Mouse (Mus musculus) forebrain, postnatal 0 days (tissue): ENCODE results near the gene Nipal1. TPM values are rescaled to one million over a fixed set of nuclear protein-coding genes. Genes with fewer than 3 reads are reported as not detected.

Experiments used
- ATAC-seq: fragments of 200-750 bp; cut with Nextera tagmentation; 2 replicates; pipeline ENCODE4 v1.8.0; 2017; ENCODE audit warnings: mild to moderate bottlenecking, moderate library complexity
- DNase-seq: peaks from one replicate; pipeline ENCODE4 v3.0.0-alpha.2; 2015
- H3K27ac ChIP-seq: fragments of 300-500 bp; sonication (generic); 2 replicates; pipeline ENCODE4 v1.5.1; 2014; ENCODE audit warnings: low read depth, mild to moderate bottlenecking, antibody characterized with exemption, low read length, moderate library complexity, mixed read lengths
- H3K27me3 ChIP-seq: fragments of 300-500 bp; sonication (generic); 2 replicates; pipeline ENCODE4 v1.6.1; 2014; ENCODE audit warnings: mild to moderate bottlenecking, low read length, mixed read lengths; ENCODE audit not compliant: insufficient read depth
- H3K36me3 ChIP-seq: fragments of 300-500 bp; sonication (generic); 2 replicates; pipeline ENCODE4 v1.6.1; 2014; ENCODE audit warnings: mild to moderate bottlenecking, moderate library complexity; ENCODE audit not compliant: insufficient read depth
- H3K4me1 ChIP-seq: fragments of 300-500 bp; sonication (generic); 2 replicates; pipeline ENCODE4 v1.6.1; 2014; ENCODE audit warnings: antibody characterized with exemption; ENCODE audit not compliant: insufficient read depth
- H3K4me2 ChIP-seq: fragments of 300-500 bp; sonication (generic); 2 replicates; pipeline ENCODE4 v1.6.1; 2014; ENCODE audit warnings: low read depth, mild to moderate bottlenecking, moderate library complexity
- H3K4me3 ChIP-seq: fragments of 300-500 bp; sonication (generic); 2 replicates; pipeline ENCODE4 v1.5.1; 2014; ENCODE audit warnings: low read depth, low read length, mixed read lengths
- H3K9ac ChIP-seq: fragments of 300-500 bp; sonication (generic); 2 replicates; pipeline ENCODE4 v1.6.1; 2014; ENCODE audit warnings: mild to moderate bottlenecking
- H3K9me3 ChIP-seq: fragments of 300-500 bp; sonication (generic); 2 replicates; pipeline ENCODE4 v1.6.1; 2016; ENCODE audit warnings: low read length
- CTCF ChIP-seq: sonication (generic); IDR thresholded peaks from 2 replicates; pipeline ENCODE4 v1.5.1; 2016; ENCODE audit warnings: antibody characterized with exemption, control low read depth, low read depth
- WGBS: fragments of 180-500 bp; shearing (Covaris S2); extraction: QIAGEN DNeasy Blood & Tissue Kit; methylation state at CpG from one replicate; pipeline ENCODE4 v1.1.7; 2014; 5-methylcytosine and 5-hydroxymethylcytosine counted together
- polyA plus RNA-seq: library from polyadenylated mRNA; unstranded; fragments of >200 nt; fragmentation: Nextera tagmentation; extraction: Ambion mirVana; gene quantifications from 2 replicates; pipeline ENCODE4 v1.2.1, GENCODE M21; 2015
- total RNA-seq: library from RNA; depleted of rRNA; stranded (reverse); fragments of >200 nt; gene quantifications from 2 replicates; pipeline ENCODE4 v1.2.3, GENCODE M21; 2014; rRNA removed

The Nipal1 gene
- total and polyA plus RNA-seq, 2 experiments from 2014 or later: 0.05 to 0.44 TPM

DNA sequence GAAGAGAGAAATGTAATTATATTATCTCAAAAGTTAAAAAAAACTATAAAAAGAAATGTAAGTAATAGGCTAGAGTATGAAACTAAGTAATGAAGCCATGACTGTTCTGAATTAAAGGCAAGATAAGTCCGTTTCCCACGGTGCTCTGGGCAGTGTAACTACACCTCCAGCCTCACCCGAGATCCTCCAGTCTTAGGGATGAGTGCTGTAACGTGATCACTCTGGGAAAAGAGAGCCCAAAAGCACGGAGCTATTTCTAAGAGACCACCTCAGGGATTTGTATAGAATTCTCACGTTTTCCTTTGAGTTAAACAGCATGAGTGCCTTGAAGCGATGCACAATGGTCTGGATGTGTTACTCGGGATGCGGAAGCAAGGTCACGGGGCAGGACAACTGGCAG lies 58.5 kb downstream of the Nipal1 start:
- Histone ChIP-seq H3K4me3 (no peak overlapping the region), H3K4me1 (no peaks in the 10 kb centered on the region), H3K9me3 (no peaks in the 10 kb centered on the region), H3K27me3 (no peaks in the 10 kb centered on the region), H3K9ac (no peak overlapping the region), H3K4me2 (no peak overlapping the region; the same call in 1 of the 2 replicates), H3K27ac (no peak overlapping the region), H3K36me3 (no peaks in the 10 kb centered on the region)
- DNase-seq (no peak), ATAC-seq (no peak)
- no peak for TF ChIP-seq CTCF
- WGBS: 52% methylated on average over 10 of the region's 10 CpGs

DNA sequence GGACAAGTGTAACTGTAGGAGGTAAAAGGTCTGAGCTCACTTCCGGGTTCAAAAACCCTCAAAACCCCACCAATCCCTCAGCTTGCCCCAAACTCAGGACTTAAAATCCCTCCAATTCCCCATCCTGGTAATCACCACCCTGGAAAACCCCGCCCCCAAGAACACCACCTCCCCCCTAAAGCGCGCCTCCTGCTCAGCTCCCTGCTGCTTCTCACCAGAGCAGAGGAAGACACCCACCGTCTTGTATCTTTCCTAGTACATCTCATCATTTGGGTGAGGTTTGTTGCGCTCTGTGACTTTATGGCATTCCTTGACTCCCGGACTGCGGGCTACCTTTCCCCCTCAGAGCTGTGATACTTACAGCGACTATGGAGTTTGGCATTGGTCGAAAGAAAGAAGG lies 59.1 kb downstream of the Nipal1 start:
- no peak overlapping the region; the same call in 1 of the 2 replicates for H3K4me2 ChIP-seq
- H3K9ac ChIP-seq: no peak overlapping the region
- no peaks in the 10 kb centered on the region for H3K36me3 ChIP-seq
- no peak for DNase-seq
- H3K27me3 ChIP-seq: no peaks in the 10 kb centered on the region
- no peak overlapping the region for H3K27ac ChIP-seq
- WGBS: 65% methylated on average over 10 of the region's 10 CpGs
- no peak overlapping the region for H3K4me3 ChIP-seq
- no peaks in the 10 kb centered on the region for H3K4me1 ChIP-seq
- TF ChIP-seq CTCF: no peak
- no peak for ATAC-seq
- no peaks in the 10 kb centered on the region for H3K9me3 ChIP-seq

DNA sequence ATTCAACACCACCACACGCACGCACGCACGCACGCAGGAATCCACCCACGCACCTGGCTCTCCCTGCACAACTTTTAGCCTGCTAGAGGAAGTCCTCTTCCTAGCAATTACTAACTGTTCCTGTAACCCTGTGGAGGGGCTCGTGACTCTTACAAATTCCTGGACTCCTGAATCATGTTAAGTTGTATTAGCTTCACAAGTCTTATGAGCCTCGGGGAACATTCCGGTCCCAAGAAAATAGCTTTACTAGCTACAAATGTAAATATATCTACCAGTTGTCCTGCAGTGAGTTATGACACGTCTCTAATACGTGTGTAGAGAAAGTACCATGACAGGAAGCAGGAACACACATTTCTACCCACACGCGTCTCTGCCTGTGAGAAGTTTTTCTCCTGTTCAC lies 61.9 kb downstream of the Nipal1 start:
- DNase-seq (no peak), ATAC-seq (no peak)
- Histone ChIP-seq H3K9ac (no peak overlapping the region), H3K27ac (no peak overlapping the region), H3K36me3 (no peaks in the 10 kb centered on the region), H3K4me3 (no peak overlapping the region), H3K4me2 (no peak overlapping the region), H3K9me3 (no peaks in the 10 kb centered on the region), H3K4me1 (no peaks in the 10 kb centered on the region), H3K27me3 (no peaks in the 10 kb centered on the region)
- WGBS: 90% methylated on average over 13 of the region's 13 CpGs
- TF ChIP-seq CTCF: no peak

DNA sequence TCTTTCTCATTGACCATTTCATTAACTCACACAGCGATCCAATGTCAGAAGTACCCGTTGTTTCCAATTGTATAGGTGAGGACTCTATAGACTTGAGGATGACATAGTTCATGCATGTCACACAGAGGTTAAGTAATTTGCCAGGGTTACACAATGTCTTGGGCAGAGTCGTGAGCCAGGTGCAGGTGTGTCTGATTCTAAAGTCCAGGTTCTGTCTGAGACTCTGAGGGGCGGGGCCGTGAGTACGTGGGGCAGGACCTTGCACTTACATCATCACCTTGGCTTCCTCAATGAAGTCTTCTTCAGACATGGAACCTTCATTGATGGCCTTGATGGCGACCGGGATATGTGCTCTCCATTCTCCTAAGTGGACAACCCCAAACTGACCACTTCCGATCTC lies 62.4 kb downstream of the Nipal1 start:
- H3K4me3 ChIP-seq: no peak overlapping the region

DNA sequence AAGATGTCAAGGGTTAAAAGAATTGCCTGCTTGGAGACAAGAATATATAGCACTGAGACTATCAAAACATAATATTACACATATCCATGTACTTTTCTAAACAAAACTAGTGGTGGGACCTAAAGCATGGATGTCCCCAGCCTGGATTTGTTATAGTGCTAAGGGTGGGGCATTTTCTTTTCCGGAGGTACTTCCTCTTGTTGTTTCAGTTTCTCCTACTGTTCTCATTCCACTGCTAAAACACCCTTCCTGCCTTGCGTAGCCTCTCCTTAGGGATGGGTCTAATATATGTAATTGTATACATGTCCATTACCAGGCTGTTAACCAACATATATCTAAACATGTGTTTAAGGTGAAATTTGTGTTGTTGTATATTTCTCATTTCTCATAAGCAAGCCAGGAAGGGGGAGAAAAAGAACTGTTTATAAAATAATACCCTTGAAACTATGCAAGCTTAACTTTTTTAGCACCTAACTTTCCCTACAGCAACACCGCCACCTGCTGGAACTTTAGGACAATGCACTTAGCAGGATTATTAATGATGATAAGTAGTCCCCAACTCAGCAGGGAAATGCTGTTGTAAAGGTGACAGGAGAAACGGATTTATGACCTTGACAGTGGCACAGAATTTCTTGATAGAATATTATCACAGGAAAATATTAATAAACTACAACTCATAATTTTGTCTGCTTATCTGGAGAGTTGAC lies 63.1 kb downstream of the Nipal1 start:
- peak; percentile 93 for TF ChIP-seq CTCF
- Histone ChIP-seq H3K4me3 (no peak overlapping the region), H3K4me2 (no peak overlapping the region), H3K4me1 (no peaks in the 10 kb centered on the region), H3K9me3 (no peaks in the 10 kb centered on the region), H3K9ac (no peak overlapping the region), H3K36me3 (no peaks in the 10 kb centered on the region), H3K27ac (no peak overlapping the region), H3K27me3 (no peaks in the 10 kb centered on the region)
- 28% methylated on average over 4 of the region's 4 CpGs for WGBS
- peak; percentile 88 for DNase-seq
- ATAC-seq: no peak

More for the DNA sequence above, 62.4 kb downstream of the Nipal1 start:
- WGBS: 94% methylated on average over 9 of the region's 9 CpGs
- Histone ChIP-seq H3K4me1 (no peaks in the 10 kb centered on the region), H3K27ac (no peak overlapping the region), H3K36me3 (no peaks in the 10 kb centered on the region), H3K27me3 (no peaks in the 10 kb centered on the region), H3K9ac (no peak overlapping the region), H3K9me3 (no peaks in the 10 kb centered on the region), H3K4me2 (no peak overlapping the region)
- no peak for ATAC-seq
- DNase-seq: no peak
- TF ChIP-seq CTCF: no peak

DNA sequence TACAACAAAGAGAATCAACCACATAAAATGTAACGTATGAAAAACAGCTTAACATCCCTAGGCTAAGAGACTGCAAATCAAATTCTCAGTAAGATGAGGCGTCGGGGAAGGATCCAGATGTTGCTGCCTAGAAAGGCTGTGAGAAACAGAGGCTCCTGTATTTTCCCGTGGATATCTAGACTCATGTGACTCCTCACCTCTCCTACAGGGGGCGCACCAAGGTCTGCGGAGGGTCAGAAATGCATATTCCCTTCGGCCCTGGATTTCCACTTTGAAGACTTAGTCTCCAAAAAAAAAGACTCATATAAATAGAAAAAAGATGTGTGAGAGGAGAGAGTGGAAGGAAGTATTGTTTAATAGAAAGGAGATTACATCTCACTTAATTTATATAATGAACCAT lies 73.0 kb downstream of the Nipal1 start:
- 67% methylated on average over 7 of the region's 7 CpGs for WGBS
- Histone ChIP-seq H3K27ac (no peak overlapping the region), H3K4me1 (no peaks in the 10 kb centered on the region), H3K27me3 (no peaks in the 10 kb centered on the region), H3K4me3 (no peak overlapping the region), H3K4me2 (no peak overlapping the region), H3K9me3 (no peaks in the 10 kb centered on the region), H3K9ac (no peak overlapping the region), H3K36me3 (no peaks in the 10 kb centered on the region)
- no peak for ATAC-seq
- peak; percentile 17; the same call in 1 of the 2 replicates for TF ChIP-seq CTCF
- no peak for DNase-seq

Other genes with a start within 250 kb of the Nipal1 start
- 0.08 and 0.29 TPM in 2 replicates for gene Corin, start 143.3 kb upstream of the Nipal1 start, total RNA-seq
- 0.06 and 0.10 TPM in 2 replicates for gene Corin, start 143.3 kb upstream of the Nipal1 start, polyA plus RNA-seq
- gene Nfxl1, start 88.1 kb upstream of the Nipal1 start, total RNA-seq: 11.9 and 12.7 TPM in 2 replicates
- gene Nfxl1, start 88.1 kb upstream of the Nipal1 start, polyA plus RNA-seq: 6.9 TPM in 2 replicates
- 1.1 and 2.4 TPM in 2 replicates for gene Zar1, start 66.5 kb upstream of the Nipal1 start, total RNA-seq
- 2.8 and 3.4 TPM in 2 replicates for gene Zar1, start 66.5 kb upstream of the Nipal1 start, polyA plus RNA-seq
- gene Gm5868, start 60.2 kb upstream of the Nipal1 start, total RNA-seq: 1.2 and 2.3 TPM in 2 replicates
- gene Gm5868, start 60.2 kb upstream of the Nipal1 start, polyA plus RNA-seq: 2.1 and 3.9 TPM in 2 replicates
- gene Cnga1, start 3.5 kb upstream of the Nipal1 start, total RNA-seq: not detected in 2 replicates
- gene Cnga1, start 3.5 kb upstream of the Nipal1 start, polyA plus RNA-seq: not detected in 2 replicates
- not detected in 2 replicates for gene Txk, start 105.0 kb downstream of the Nipal1 start, total RNA-seq
- gene Txk, start 105.0 kb downstream of the Nipal1 start, polyA plus RNA-seq: 0.06 and 0.13 TPM in 2 replicates
- gene Tec, start 220.7 kb downstream of the Nipal1 start, total RNA-seq: 4.0 and 6.9 TPM in 2 replicates
- gene Tec, start 220.7 kb downstream of the Nipal1 start, polyA plus RNA-seq: 2.1 and 2.5 TPM in 2 replicates